Mouse (Mus musculus) cortical plate, adult 2 months (tissue): ENCODE data around the gene Ear6. TPM values are rescaled to one million over a fixed set of nuclear protein-coding genes. Genes with fewer than 3 reads are reported as not detected.
"Not testable (repeated sequence)": the region's sequence is repeated elsewhere in the genome, so short reads cannot be mapped to it uniquely, and the experiment has no call there.

ENCODE experiments used
- H3K27ac ChIP-seq: fragments of 200-500 bp; 2 replicates; pipeline ENCODE4 v1.5.1; 2012; ENCODE audit warnings: low read length, control low read depth, inconsistent platforms; ENCODE audit not compliant: insufficient read depth
- H3K4me1 ChIP-seq: fragments of 200-500 bp; 2 replicates; pipeline ENCODE4 v1.6.1; 2011; ENCODE audit warnings: low read length; ENCODE audit not compliant: control insufficient read depth, insufficient read depth
- H3K4me3 ChIP-seq: fragments of 200-500 bp; 2 replicates; pipeline ENCODE4 v1.5.1; 2011; ENCODE audit warnings: mild to moderate bottlenecking, low read length, control low read depth; ENCODE audit not compliant: insufficient read depth
- CTCF ChIP-seq: fragments of 200-500 bp; IDR thresholded peaks from 2 replicates; pipeline ENCODE4 v1.5.1; 2011; ENCODE audit warnings: mild to moderate bottlenecking, control low read depth, low read length; ENCODE audit not compliant: insufficient read depth; ENCODE audit errors: extremely low read depth
- POLR2A ChIP-seq: fragments of 200-500 bp; IDR thresholded peaks from 2 replicates; pipeline ENCODE4 v1.6.1; 2011; ENCODE audit warnings: mild to moderate bottlenecking, low read length, control low read depth; ENCODE audit not compliant: insufficient read depth; ENCODE audit errors: extremely low read depth
- polyA plus RNA-seq: library from polyadenylated mRNA; depleted of rRNA; stranded (reverse); fragments of >200 nt; gene quantifications from 2 replicates; pipeline ENCODE4 v1.2.3, GENCODE M21; 2012

The Ear6 gene
- polyA plus RNA-seq, 1 experiment = not detected

DNA sequence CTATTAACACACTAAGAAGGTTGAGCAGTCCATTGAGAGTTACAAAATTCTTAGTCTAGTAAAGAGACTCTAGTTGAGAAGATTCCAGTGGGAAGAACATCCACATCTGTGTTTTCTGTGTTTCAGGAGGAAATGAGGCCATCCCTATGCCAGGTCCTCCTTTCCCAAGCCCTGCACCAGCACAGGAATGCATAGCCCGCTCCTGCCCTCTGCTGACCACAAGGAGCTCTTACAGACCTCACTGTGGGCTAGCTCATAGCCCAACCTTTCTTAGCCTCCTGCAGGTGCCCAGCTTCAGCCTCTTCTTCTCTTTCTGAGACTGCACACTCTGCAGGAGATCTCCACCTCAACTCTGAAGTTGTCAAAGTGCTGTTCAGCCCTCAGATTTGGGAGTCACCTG lies 10.1 kb downstream of the Ear6 start:
- TF ChIP-seq CTCF = peak; percentile 52
- not testable (repeated sequence) for H3K4me1 ChIP-seq, H3K4me3 ChIP-seq, H3K27ac ChIP-seq

DNA sequence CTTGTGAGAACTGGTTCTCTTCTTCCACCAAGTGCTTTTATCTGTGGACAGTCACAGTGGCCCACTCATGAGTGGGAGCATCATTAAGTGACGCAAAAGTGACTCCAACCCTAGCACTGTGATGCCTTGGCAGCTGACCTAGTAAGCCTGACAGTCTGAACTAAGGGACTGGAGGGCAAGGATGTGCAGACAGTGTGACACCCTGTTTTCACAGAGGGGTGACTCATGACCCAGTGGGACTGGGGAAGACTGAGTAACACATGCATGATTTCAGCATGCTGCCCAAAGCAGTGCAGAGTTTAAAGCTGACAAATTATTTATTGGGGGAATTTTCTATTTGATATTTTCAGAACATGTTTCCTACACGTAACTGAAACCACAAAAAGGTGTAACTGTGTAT lies 17.3 kb downstream of the Ear6 start:
- no peaks in the 10 kb centered on the region for H3K4me1 ChIP-seq
- no peak for TF ChIP-seq CTCF
- no peak for TF ChIP-seq POLR2A
- H3K27ac ChIP-seq = no peak overlapping the region
- no peak overlapping the region for H3K4me3 ChIP-seq

DNA sequence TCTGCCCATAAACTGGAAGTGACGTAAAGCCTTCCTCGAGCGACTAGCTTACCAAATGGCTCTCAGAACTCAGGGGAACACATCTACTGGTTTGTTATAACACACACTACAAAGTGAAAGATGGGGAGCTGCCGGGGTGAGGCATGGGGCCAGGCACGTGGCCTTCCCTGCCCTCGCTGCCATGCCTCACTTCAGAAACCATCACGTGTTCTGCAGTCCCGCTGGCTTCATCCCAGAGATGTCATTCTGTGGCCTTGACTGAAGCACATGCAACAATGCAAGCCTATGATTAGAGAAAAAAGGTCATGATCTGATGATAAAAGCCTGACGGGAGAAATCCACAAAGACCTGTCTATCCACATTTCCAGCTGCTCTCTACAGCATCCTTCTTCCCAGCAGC lies 18.2 kb downstream of the Ear6 start:
- H3K27ac ChIP-seq = no peak overlapping the region
- H3K4me1 ChIP-seq = no peaks in the 10 kb centered on the region
- TF ChIP-seq CTCF (no peak), POLR2A (no peak)
- H3K4me3 ChIP-seq = no peak overlapping the region

DNA sequence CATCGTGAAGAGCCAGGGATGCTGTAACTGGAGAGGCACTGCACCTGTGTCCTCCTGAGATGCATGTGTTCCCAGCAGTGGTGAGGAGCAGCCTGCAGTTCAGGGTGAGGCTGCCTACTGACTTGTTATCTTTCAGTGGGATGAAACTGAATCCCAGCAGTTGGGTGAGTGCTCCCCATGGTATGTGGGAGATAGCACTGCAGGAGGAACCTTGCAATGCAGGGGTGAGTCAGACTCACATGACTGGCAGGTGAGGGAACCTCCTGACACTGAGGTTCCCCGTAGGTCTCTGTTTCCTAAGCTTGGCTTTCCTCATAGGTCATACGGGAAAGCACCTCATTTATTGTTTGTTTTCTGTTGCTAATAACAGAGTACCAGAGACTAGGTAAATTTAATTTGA lies 24.0 kb downstream of the Ear6 start:
- H3K27ac ChIP-seq = no peak overlapping the region
- H3K4me3 ChIP-seq = no peak overlapping the region
- TF ChIP-seq CTCF (no peak), POLR2A (no peak)
- no peaks in the 10 kb centered on the region for H3K4me1 ChIP-seq

DNA sequence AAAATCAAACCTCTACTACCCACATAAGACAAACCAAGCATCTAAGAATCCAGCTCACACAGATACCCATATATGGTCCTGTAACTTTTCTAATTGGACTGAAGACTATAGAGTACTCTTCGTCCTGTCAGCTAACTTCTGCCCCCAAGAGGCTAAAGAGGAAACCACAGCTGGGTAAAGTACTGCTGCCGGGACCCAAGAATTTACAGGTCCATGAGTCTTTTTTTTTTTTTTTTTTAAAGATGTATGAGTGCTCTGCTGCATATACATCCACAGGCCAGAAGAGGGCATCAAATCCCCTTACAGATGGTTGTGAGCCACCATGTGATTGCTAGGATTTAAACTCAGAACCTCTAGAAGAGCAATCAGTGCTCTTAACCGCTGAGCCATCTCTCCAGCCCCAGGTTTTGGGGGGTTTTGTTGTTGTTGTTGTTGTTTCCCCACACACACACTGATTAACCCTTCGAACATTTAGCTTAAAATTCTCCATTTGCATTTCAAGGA lies 30.1 kb downstream of the Ear6 start:
- no peak for TF ChIP-seq POLR2A
- TF ChIP-seq CTCF = peak; percentile 28; the same call in 1 of the 2 replicates
- Histone ChIP-seq H3K4me3 (peak overlapping the region; percentile 77; the same call in 1 of the 2 replicates), H3K27ac (no peak overlapping the region), H3K4me1 (no peaks in the 10 kb centered on the region)

DNA sequence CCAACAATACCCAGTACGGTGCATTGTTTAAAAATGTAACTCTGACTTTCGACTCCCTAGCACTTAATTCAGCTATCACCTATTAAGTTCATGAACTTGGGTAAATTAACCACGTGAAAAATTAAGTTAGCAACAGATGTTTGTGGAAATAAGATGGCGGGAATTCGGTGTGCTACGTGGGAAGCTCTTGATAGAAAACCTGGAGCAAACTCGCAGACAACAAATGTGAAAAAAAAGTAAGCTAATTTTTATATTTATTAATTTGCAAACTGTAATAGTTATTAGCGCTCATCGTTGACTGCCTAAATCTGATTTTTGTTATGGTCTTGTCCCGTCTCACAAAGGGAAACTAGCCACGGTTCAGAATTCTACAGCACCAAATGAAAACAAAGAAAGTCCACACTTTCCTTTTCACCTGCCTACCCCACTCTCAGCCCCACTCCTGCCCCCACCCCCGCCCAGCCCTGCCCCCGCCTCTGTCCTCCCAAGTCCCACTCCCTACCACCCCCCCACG lies 30.6 kb downstream of the Ear6 start:
- no peak overlapping the region for H3K27ac ChIP-seq
- no peaks in the 10 kb centered on the region for H3K4me1 ChIP-seq

DNA sequence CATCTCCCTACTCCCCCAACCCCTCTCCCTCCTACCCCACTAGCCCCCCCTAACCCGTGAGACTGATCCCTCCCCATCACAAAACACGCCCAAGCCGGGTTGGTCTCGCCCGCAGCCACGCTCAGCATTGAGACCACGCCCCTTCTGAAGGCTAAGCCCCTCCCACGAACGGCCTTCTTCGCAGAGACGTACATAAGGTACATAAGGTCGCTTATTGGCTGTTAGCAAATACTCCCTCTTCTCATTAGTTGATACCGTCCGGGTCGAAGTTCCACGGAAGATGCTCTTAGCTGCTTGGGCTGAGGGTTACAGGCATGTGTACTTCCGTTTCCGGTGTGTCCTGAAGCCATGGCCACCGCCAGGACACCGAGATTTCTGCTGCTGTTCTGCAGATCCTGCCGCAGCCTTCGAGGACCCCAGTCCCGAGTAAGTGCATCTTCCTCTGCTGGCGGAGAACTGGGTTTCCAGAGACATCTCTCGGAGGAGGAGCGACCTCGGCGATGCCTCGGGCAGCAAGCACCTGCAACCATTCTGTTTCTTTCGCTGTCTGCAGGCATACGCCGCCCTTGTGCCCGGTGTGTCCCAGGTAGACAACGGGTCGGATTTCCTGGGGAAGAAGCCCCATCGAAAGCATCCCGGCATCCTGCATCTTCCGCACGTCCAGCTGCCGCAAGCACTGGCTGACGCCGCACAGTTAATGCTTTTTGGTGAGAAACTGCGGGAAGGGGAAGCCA lies 31.3 kb downstream of the Ear6 start, which contains the start of gene Mettl17:
Gene Mettl17 (plus strand): TSS at position 245 of the 734 bp plus-strand sequence.
- H3K4me1 ChIP-seq = no peaks in the 10 kb centered on the region
- peak within 1 kb of the TSS; percentile 77 for H3K4me3 ChIP-seq
- TF ChIP-seq CTCF (no peak), POLR2A (peak; percentile 70)
- H3K27ac ChIP-seq = no peak within 1 kb of the TSS

More for the DNA sequence above, 30.6 kb downstream of the Ear6 start:
- no peak for TF ChIP-seq CTCF
- no peak for TF ChIP-seq POLR2A
- H3K4me3 ChIP-seq = peak overlapping the region; percentile 77; the same call in 1 of the 2 replicates

DNA sequence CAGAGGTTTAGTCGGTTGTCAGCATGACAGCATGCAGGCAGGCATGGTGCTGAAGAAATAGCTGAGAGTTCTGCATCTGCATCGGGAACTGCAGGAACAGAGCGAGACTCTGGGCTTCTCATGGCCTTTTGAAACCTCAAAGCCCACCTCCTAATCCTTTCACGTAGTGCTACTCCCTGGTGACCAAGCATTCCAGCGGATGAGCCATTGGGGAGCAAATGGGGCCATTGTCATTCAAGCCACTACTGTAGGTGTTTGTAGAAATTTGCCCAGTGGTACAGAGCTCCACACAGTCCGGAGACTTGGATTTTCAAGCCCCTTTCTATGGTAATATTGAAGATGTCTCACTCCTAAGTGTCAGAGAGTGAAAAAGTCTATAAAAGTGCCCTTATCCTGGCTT lies 32.6 kb downstream of the Ear6 start:
- Histone ChIP-seq H3K4me3 (peak overlapping the region; percentile 77; the same call in 1 of the 2 replicates), H3K27ac (no peak overlapping the region), H3K4me1 (no peaks in the 10 kb centered on the region)
- no peak for TF ChIP-seq POLR2A

DNA sequence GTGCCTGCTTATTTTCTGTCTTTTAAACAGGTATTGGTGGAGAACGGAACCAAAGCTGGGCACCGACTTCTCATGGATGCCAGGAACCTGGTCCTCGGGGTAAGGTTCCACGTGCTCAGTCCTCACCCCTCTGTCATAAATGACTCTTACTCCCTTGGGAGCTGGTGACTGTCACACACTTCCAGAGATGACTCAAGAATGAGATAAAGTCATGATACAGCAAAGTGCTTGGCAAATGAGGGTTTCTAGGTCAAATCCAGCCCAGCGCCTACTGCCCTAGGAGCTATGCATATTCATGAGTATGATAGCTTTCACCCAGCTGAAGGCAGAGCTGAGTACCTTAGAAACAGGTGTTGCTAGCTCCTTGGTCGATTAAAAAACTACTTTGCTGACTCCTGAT lies 36.3 kb downstream of the Ear6 start:
- Histone ChIP-seq H3K4me1 (no peaks in the 10 kb centered on the region), H3K27ac (no peak overlapping the region), H3K4me3 (no peak overlapping the region)
- no peak for TF ChIP-seq CTCF
- TF ChIP-seq POLR2A = no peak

DNA sequence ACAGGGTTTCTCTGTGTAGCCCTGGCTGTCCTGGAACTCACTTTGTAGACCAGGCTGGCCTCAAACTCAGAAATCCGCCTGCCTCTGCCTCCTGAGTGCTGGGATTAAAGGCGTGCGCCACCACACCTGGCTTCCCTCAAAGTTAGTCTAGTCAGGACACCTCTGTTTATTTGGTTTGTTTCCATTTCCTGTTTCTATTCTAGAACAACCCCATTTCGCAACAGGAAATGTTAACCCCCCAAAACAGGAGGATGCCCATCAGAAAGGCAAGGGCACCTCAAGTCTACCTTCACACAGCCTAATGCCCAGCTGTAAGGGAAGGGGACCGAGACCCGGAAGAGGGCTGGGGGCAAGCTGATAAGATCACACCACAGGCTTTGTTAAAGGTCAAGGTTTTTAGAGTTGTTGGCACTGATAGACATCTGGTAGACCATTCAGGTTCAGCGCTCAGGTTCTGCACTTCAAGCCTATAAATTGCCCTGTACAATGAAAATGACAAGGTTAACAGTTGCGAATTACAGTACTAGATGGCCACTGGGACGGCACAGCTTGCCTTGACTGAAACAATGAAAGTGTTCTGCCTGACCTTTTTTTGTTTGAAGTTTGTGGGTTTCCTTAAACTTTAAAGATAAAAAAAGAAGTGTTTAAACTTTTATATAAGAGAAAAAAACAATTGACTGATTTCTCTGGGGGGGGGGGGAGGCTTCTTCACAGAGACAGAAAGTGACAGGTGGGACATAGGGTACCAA lies 38.9 kb downstream of the Ear6 start, which contains the start of gene Slc39a2:
Gene Slc39a2 (plus strand): TSS at position 699 of the 749 bp plus-strand sequence.
- TF ChIP-seq POLR2A (no peak), CTCF (no peak)
- Histone ChIP-seq H3K4me3 (no peak within 1 kb of the TSS), H3K4me1 (no peaks in the 10 kb centered on the region), H3K27ac (no peak within 1 kb of the TSS)
